Mouse (Mus musculus): ENCODE results near the gene Dusp22.

DNA sequence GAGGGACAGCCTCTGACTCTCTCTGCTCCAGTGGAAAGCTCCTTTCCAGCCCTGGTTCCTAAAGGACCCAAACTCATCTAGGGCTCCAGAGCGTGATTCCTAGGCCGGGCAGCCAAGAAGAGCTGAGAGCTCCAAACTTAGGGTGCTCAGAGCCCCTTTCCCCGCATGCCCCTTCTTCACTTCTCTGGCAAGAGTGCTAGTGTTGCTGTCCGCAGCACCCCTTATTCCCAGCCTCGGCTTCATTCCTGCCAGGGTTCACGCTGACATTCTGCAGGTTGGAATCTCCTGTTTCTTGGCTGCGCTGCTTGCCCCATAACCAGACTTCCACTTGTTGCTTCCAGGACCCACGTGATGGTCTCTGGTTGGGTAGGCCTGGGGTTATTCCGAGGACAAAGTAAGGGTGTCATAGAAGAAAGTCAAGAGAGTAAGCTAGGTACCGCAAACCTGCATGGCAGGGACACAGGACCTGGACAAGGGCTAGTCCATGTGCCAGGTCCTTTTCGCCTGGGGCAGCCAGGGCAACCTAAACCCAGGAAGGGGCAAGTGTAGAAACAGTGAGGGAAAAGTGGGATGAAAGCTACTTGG lies 89.8 kb downstream of the Dusp22 start:
- no peak for TF ChIP-seq CTCF (IDR thresholded peaks at IDR 0.05)
- no peak for TF ChIP-seq EP300 (IDR thresholded peaks at IDR 0.05; ENCODE audit: insufficient read depth, low read depth, low read length)
- TF ChIP-seq POLR2A (IDR thresholded peaks at IDR 0.05; ENCODE audit: insufficient read depth, low read depth, low read length): no peak
